Mouse (Mus musculus) cortical plate, adult 2 months (tissue): ENCODE measurements around the gene Ube4b.

Source experiments
- CTCF ChIP-seq: fragments of 200-500 bp; IDR thresholded peaks from 2 replicates; pipeline ENCODE4 v1.5.1; 2011; ENCODE audit warnings: mild to moderate bottlenecking, control low read depth, low read length; ENCODE audit not compliant: insufficient read depth; ENCODE audit errors: extremely low read depth
- POLR2A ChIP-seq: fragments of 200-500 bp; IDR thresholded peaks from 2 replicates; pipeline ENCODE4 v1.6.1; 2011; ENCODE audit warnings: mild to moderate bottlenecking, low read length, control low read depth; ENCODE audit not compliant: insufficient read depth; ENCODE audit errors: extremely low read depth

- TF ChIP-seq POLR2A, result no peak
- TF ChIP-seq CTCF, result no peak
Measured at GRCm38 (mm10) chr4:149404640-149405465, 21.7 kb downstream of the Ube4b start.
